Mouse (Mus musculus) right cerebral cortex, postnatal 14 days (tissue): ENCODE data around the gene Cfl2.
A peak's percentile ranks its signal among the peaks of the same experiment; 100 is the strongest.

Experiments
- DNase-seq: peaks from one replicate; pipeline ENCODE4 v3.0.0; 2022

The Cfl2 gene

GRCm38 (mm10) chr12:54829876-54830275 is 32.8 kb downstream of the Cfl2 start:
- DNase-seq, result no peak

- DNase-seq, result no peak
Measured at GRCm38 (mm10) chr12:54828043-54828442, 34.6 kb downstream of the Cfl2 start.

- DNase-seq, result no peak
Measured at GRCm38 (mm10) chr12:54825202-54825601, 37.5 kb downstream of the Cfl2 start.

- peak; percentile 87 for DNase-seq
Measured at GRCm38 (mm10) chr12:54822836-54823426, 39.7 kb downstream of the Cfl2 start.

- DNase-seq, result no peak
Measured at GRCm38 (mm10) chr12:54820684-54821161, 42.0 kb downstream of the Cfl2 start.

GRCm38 (mm10) chr12:54819181-54819935 is 43.3 kb downstream of the Cfl2 start:
- no peak for DNase-seq

GRCm38 (mm10) chr12:54810142-54810541 is 52.5 kb downstream of the Cfl2 start:
- DNase-seq, result no peak
